Mouse (Mus musculus) frontal cortex, postnatal 25 days (tissue): Measurements from ENCODE around the gene Dhx15.

Source experiments
- DNase-seq, 2 experiments: peaks; one replicate each; pipeline ENCODE4 v3.0.0; 2022; ENCODE audit warnings: low spot score in 2 of 2

Gene Dhx15

GRCm38 (mm10) chr5:52110808-52111663, 79.3 kb downstream of the Dhx15 start:
- DNase-seq = no peak
